Mouse (Mus musculus): Measurements from ENCODE around the gene Olfr522. TPM values are rescaled to one million over a fixed set of nuclear protein-coding genes. Genes with fewer than 3 reads are reported as not detected.

The Olfr522 gene
- polyA plus RNA-seq, 1 experiment from 2014 or later, result not detected

DNA sequence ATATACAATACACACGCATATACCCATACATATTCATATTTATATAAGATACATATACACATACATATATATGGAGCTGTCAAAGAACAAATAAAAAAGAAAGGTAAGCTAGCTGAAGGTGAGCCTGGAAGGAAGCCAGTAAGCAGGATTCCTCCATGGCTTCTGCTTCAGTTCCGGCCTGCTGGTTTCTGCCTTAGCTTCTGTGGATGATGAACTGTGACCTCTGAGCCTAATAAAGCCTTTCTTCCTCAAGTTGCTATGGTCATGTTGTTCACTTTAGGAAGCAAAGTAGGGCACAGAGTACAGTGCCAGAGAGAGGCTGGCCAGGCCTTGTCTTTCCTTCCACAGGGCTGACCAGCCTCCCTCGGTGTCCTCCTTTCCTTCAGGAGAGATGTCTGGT, 6.3 kb upstream of the Olfr522 start:
- ATAC-seq (ENCODE audit: low FRiP score) (no peak), DNase-seq (ENCODE audit: low spot score) (no peak)
- Histone ChIP-seq H3K9me3 (ENCODE audit: control insufficient read depth, low read length) (no peaks in the 10 kb centered on the region), H3K36me3 (replicated peaks; ENCODE audit: control insufficient read depth, insufficient read depth) (no peaks in the 10 kb centered on the region), H3K4me1 (replicated peaks; ENCODE audit: control insufficient read depth, insufficient read depth, low read length) (no peaks in the 10 kb centered on the region), H3K9ac (no peak overlapping the region), H3K4me3 (replicated peaks; ENCODE audit: low read length) (no peak overlapping the region), H3K4me2 (replicated peaks) (no peak overlapping the region), H3K27ac (no peak overlapping the region), H3K27me3 (ENCODE audit: control insufficient read depth, insufficient read depth, low read length) (no peaks in the 10 kb centered on the region)
- WGBS, result 94% methylated on average over 3 of the region's 3 CpGs

DNA sequence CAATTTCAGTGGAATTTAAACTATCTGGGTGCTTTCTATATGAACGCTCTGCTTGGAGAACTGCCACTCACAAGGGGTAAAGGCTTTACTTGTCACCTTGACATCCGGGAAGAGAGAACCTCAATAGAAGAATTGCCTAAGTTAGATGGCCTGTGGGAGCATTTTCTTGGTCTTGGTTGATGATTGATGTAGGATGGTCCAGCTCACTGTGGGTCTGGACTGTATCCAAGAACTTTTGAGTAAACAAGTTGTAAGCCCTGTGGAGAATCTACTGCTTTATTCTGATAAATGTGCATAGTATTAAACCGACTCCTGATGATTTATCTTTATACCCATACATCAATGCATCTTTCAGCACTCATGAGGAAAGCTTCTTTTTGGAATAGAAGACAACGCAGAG, 4.8 kb upstream of the Olfr522 start:
- Histone ChIP-seq H3K27me3 (ENCODE audit: control insufficient read depth, insufficient read depth, low read length) (no peaks in the 10 kb centered on the region), H3K4me3 (replicated peaks; ENCODE audit: low read length) (no peak overlapping the region), H3K4me2 (replicated peaks) (no peak overlapping the region), H3K36me3 (replicated peaks; ENCODE audit: control insufficient read depth, insufficient read depth) (no peaks in the 10 kb centered on the region), H3K9me3 (ENCODE audit: control insufficient read depth, low read length) (no peaks in the 10 kb centered on the region), H3K27ac (no peak overlapping the region), H3K4me1 (replicated peaks; ENCODE audit: control insufficient read depth, insufficient read depth, low read length) (no peaks in the 10 kb centered on the region), H3K9ac (no peak overlapping the region)
- 89% methylated on average over 4 of the region's 4 CpGs for WGBS
- no peak for DNase-seq (ENCODE audit: low spot score)
- ATAC-seq (ENCODE audit: low FRiP score), result no peak

DNA sequence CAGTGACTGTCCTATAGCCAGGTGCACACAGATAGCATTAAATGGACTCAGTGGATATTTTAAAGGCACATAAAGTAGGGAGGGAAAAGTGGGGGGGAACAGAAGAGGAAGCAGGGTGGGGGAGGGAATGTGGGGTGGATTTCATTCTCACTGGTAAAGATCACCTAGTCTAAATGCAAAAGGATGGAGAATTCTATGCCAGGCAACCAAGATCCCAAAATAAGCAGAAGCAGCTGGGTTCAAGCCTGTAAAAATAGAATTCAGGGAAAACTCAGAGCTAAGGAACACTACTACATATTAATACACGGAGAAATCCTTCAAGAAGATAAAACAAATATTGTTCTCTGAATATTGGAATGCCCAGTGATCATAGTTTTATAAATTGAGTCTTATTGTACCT, 3.4 kb upstream of the Olfr522 start:
- ATAC-seq (ENCODE audit: low FRiP score) (no peak), DNase-seq (ENCODE audit: low spot score) (no peak)
- Histone ChIP-seq H3K27ac (no peak overlapping the region), H3K4me2 (replicated peaks) (no peak overlapping the region), H3K4me3 (replicated peaks; ENCODE audit: low read length) (no peak overlapping the region), H3K9me3 (ENCODE audit: control insufficient read depth, low read length) (no peaks in the 10 kb centered on the region), H3K9ac (no peak overlapping the region), H3K36me3 (replicated peaks; ENCODE audit: control insufficient read depth, insufficient read depth) (no peaks in the 10 kb centered on the region), H3K4me1 (replicated peaks; ENCODE audit: control insufficient read depth, insufficient read depth, low read length) (no peaks in the 10 kb centered on the region), H3K27me3 (ENCODE audit: control insufficient read depth, insufficient read depth, low read length) (no peaks in the 10 kb centered on the region)
- WGBS, result 82% methylated on average over 1 of the region's 1 CpGs

DNA sequence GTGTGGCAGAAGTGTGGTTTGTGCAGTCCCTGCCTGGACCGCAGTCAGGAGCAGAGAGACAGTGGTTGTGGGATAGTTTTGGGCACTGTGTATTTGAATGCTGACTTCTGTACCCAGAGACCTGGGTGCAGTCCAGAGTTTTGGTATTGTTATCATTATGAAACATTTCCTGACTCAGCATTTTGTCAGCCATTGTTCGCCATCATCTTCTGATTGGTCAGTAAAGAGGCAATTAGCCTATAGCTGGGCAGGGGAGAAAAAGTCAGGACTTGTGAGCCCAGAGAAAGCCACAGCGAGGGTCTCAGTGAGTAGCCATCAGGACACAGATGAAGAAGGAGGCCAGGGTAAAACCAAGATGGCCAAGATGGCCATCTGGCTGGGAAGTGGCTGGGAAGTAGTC, 4.2 kb downstream of the Olfr522 start:
- DNase-seq (ENCODE audit: low spot score) (no peak), ATAC-seq (ENCODE audit: low FRiP score) (no peak)
- Histone ChIP-seq H3K4me1 (replicated peaks; ENCODE audit: control insufficient read depth, insufficient read depth, low read length) (no peaks in the 10 kb centered on the region), H3K4me2 (replicated peaks) (no peak overlapping the region), H3K27ac (no peak overlapping the region), H3K36me3 (replicated peaks; ENCODE audit: control insufficient read depth, insufficient read depth) (no peaks in the 10 kb centered on the region), H3K9me3 (ENCODE audit: control insufficient read depth, low read length) (no peaks in the 10 kb centered on the region), H3K4me3 (replicated peaks; ENCODE audit: low read length) (no peak overlapping the region), H3K27me3 (ENCODE audit: control insufficient read depth, insufficient read depth, low read length) (no peaks in the 10 kb centered on the region), H3K9ac (no peak overlapping the region)
- 86% methylated on average over 3 of the region's 3 CpGs for WGBS

DNA sequence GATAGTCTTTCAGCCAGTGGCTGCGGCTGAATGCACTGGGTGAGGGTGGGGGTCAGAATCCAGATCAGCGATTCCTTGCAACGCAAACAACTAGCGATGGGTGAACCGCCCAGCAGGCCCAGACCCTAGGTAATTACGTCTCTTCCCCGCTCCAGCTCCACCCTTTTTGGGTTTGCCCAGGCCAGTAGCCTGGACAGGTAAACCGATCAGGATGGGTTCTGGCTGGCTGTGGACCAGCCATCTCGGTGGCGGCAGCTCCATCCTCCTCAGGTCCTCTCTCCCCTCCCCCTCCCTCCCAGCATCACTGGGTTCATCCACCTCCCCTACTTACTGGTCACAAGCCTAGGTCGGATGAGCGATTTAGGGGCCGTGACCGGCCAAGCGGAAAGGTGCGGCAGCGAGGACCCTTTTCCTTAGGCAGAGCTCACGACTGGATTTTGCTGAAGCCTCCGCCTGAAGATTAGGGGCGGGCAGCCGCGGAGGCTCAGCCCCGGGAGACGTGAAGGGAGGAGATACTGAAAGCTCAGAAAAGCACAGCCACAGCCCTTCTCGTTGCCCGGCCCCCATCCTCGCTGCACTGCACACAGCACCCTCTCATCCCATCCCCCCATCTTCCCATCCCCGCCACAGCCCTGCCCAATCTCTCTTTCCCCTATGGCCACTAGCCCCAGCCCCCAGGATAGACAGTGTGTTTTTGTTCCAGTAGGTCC, 10.2 kb downstream of the Olfr522 start, which contains the start of gene Sprn:
Gene Sprn (minus strand): TSS at position 660 of the 710 bp plus-strand sequence.
- Histone ChIP-seq H3K27me3 (ENCODE audit: control insufficient read depth, insufficient read depth, low read length) (peaks cover 4% of the 10 kb centered on the region; the same call in 1 of the 2 replicates), H3K9ac (peak within 1 kb of the TSS; percentile 57), H3K4me1 (replicated peaks; ENCODE audit: control insufficient read depth, insufficient read depth, low read length) (peaks cover 16% of the 10 kb centered on the region), H3K27ac (peak within 1 kb of the TSS; percentile 60), H3K4me2 (replicated peaks) (peak within 1 kb of the TSS; percentile 76), H3K4me3 (replicated peaks; ENCODE audit: low read length) (peak within 1 kb of the TSS; percentile 41), H3K36me3 (replicated peaks; ENCODE audit: control insufficient read depth, insufficient read depth) (no peaks in the 10 kb centered on the region), H3K9me3 (ENCODE audit: control insufficient read depth, low read length) (no peaks in the 10 kb centered on the region)
- under 1% methylated on average over 26 of the region's 28 CpGs for WGBS
- ATAC-seq (ENCODE audit: low FRiP score) (peak; percentile 81), DNase-seq (ENCODE audit: low spot score) (peak; percentile 55)

DNA sequence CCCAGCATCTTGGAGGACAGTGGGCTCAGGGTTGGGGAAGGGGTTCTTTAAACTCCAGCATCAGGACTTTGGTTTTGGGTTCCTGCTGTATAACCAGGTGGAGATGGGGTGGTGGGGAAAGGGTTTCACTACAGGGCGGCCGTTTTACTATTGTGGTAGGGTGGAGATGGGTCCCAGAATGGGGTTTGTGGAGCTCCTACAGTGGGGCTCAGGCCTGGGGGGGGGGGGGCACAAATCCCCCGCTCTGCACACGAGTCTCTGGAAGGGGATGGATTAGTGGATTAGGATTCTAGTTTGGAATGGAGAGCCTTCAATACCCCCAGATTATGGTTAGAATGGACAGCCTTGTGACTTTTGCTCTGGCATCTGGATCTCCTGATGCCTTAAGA, 10.7 kb downstream of the Olfr522 start:
- DNase-seq (ENCODE audit: low spot score) (peak; percentile 32), ATAC-seq (ENCODE audit: low FRiP score) (peak; percentile 29)
- Histone ChIP-seq H3K9ac (peak overlapping the region; percentile 57), H3K36me3 (replicated peaks; ENCODE audit: control insufficient read depth, insufficient read depth) (no peaks in the 10 kb centered on the region), H3K4me2 (replicated peaks) (peak overlapping the region; percentile 76), H3K27me3 (ENCODE audit: control insufficient read depth, insufficient read depth, low read length) (peaks cover 4% of the 10 kb centered on the region; the same call in 1 of the 2 replicates), H3K4me3 (replicated peaks; ENCODE audit: low read length) (peak overlapping the region; percentile 41), H3K4me1 (replicated peaks; ENCODE audit: control insufficient read depth, insufficient read depth, low read length) (peaks cover 16% of the 10 kb centered on the region), H3K9me3 (ENCODE audit: control insufficient read depth, low read length) (no peaks in the 10 kb centered on the region), H3K27ac (no peak overlapping the region; the same call in 1 of the 2 replicates)
- 19% methylated on average over 4 of the region's 4 CpGs for WGBS

DNA sequence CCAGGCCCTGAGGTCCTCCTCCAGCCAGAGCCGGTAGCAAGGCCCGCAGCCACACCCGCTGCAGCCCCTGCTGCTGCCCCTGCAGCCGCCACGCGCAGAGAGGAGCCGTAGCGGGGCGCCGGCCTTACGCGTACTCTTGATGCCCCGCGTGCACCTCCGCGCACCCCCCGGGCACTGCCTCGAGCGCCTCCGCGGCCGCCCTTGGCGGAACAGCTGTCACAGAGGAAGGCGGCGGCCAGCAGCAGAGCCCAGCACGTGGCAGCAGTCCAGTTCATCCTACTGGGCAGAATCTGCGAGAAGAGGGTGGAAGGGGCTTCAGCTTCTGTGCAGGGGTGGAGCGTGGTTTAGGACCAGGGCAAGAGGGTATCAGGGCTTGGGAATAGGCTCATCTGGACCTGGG, 11.2 kb downstream of the Olfr522 start:
- Histone ChIP-seq H3K4me1 (replicated peaks; ENCODE audit: control insufficient read depth, insufficient read depth, low read length) (peaks cover 16% of the 10 kb centered on the region), H3K4me2 (replicated peaks) (peak overlapping the region; percentile 76), H3K9me3 (ENCODE audit: control insufficient read depth, low read length) (no peaks in the 10 kb centered on the region), H3K9ac (peak overlapping the region; percentile 57), H3K36me3 (replicated peaks; ENCODE audit: control insufficient read depth, insufficient read depth) (no peaks in the 10 kb centered on the region), H3K27ac (peak overlapping the region; percentile 43; the same call in 1 of the 2 replicates), H3K4me3 (replicated peaks; ENCODE audit: low read length) (peak overlapping the region; percentile 41), H3K27me3 (ENCODE audit: control insufficient read depth, insufficient read depth, low read length) (peaks cover 4% of the 10 kb centered on the region; the same call in 1 of the 2 replicates)
- WGBS, result 5% methylated on average over 28 of the region's 28 CpGs
- ATAC-seq (ENCODE audit: low FRiP score) (peak; percentile 22; the same call in 1 of the 2 replicates), DNase-seq (ENCODE audit: low spot score) (peak; percentile 32)

DNA sequence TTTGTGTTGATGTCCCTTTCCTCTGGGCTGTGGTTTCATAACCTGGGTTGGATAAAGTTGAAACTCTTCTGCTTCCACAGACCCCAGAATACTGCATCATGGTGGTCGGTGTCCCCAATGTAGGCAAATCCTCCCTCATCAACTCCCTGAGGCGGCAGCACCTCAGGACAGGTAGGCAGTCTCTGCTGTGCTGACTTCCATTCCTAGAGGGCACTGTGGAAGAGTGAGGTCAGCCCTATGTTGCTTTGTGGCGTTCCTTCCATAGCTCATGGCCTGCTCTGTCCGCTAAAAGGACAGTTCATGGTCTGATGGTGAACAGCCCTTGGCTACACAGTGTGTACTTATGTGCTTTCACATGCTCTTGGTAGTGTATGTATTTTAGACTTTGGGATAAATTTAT, 20.0 kb downstream of the Olfr522 start:
- Histone ChIP-seq H3K4me3 (replicated peaks; ENCODE audit: low read length) (no peak overlapping the region), H3K9ac (no peak overlapping the region), H3K9me3 (ENCODE audit: control insufficient read depth, low read length) (no peaks in the 10 kb centered on the region), H3K4me1 (replicated peaks; ENCODE audit: control insufficient read depth, insufficient read depth, low read length) (no peaks in the 10 kb centered on the region), H3K27me3 (ENCODE audit: control insufficient read depth, insufficient read depth, low read length) (no peaks in the 10 kb centered on the region), H3K27ac (no peak overlapping the region), H3K36me3 (replicated peaks; ENCODE audit: control insufficient read depth, insufficient read depth) (no peaks in the 10 kb centered on the region), H3K4me2 (replicated peaks) (no peak overlapping the region)
- WGBS, result 78% methylated on average over 4 of the region's 4 CpGs
- ATAC-seq (ENCODE audit: low FRiP score) (no peak), DNase-seq (ENCODE audit: low spot score) (no peak)

DNA sequence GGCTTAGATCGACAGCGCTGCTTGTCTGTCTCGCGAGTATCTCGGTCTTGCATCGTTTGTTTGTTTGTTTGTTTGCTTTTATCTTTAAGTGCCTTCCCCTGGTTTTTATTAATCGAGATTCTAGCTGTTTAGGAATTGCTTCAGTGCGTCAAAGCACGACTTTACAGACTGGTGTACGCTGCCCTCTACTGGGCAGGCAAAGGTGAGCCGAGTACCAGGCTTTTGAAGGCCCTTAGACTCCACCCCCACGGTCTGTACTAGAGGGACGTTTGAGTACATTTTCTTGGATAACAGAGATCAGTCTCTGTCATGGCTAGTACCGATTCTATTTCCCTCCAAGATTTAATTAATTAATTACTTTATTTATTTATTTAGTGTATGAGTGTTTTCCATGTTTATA, 23.2 kb downstream of the Olfr522 start:
- DNase-seq (ENCODE audit: low spot score) (peak; percentile 64), ATAC-seq (ENCODE audit: low FRiP score) (no peak)
- H3K4me1 ChIP-seq (replicated peaks; ENCODE audit: control insufficient read depth, insufficient read depth, low read length), result peaks cover 4% of the 10 kb centered on the region
- no peaks in the 10 kb centered on the region for H3K27me3 ChIP-seq (ENCODE audit: control insufficient read depth, insufficient read depth, low read length)
- no peak overlapping the region for H3K27ac ChIP-seq
- no peak overlapping the region for H3K9ac ChIP-seq
- no peak overlapping the region for H3K4me3 ChIP-seq (replicated peaks; ENCODE audit: low read length)
- no peaks in the 10 kb centered on the region for H3K9me3 ChIP-seq (ENCODE audit: control insufficient read depth, low read length)
- H3K36me3 ChIP-seq (replicated peaks; ENCODE audit: control insufficient read depth, insufficient read depth), result no peaks in the 10 kb centered on the region
- H3K4me2 ChIP-seq (replicated peaks), result no peak overlapping the region
- WGBS, result 7% methylated on average over 14 of the region's 14 CpGs

Measured in hindbrain, embryonic 14.5 days (tissue).